Mouse (Mus musculus) intestine, embryonic 15.5 days (tissue): ENCODE results near the gene Mast1. TPM values are rescaled to one million over a fixed set of nuclear protein-coding genes. Genes with fewer than 3 reads are reported as not detected.

Experiments
- ATAC-seq: fragments of 200-750 bp; cut with Nextera tagmentation; 2 replicates; pipeline ENCODE4 v1.8.0; 2017; ENCODE audit warnings: moderate TSS enrichment, moderate library complexity
- H3K27ac ChIP-seq: fragments of 300-500 bp; sonication (generic); 2 replicates; pipeline ENCODE4 v1.5.1; 2015; ENCODE audit warnings: mild to moderate bottlenecking, inconsistent platforms
- H3K27me3 ChIP-seq: fragments of 300-500 bp; sonication (generic); replicated peaks from 2 replicates; pipeline ENCODE4 v1.6.1; 2015; ENCODE audit warnings: inconsistent platforms
- H3K36me3 ChIP-seq: fragments of 300-500 bp; sonication (generic); 2 replicates; pipeline ENCODE4 v1.6.1; 2015; ENCODE audit warnings: inconsistent platforms
- H3K4me1 ChIP-seq: fragments of 300-500 bp; sonication (generic); replicated peaks from 2 replicates; pipeline ENCODE4 v1.6.1; 2015; ENCODE audit warnings: inconsistent platforms
- H3K4me2 ChIP-seq: fragments of 300-500 bp; sonication (generic); replicated peaks from 2 replicates; pipeline ENCODE4 v1.6.1; 2015; ENCODE audit warnings: mild to moderate bottlenecking, inconsistent platforms
- H3K4me3 ChIP-seq: fragments of 300-500 bp; sonication (generic); replicated peaks from 2 replicates; pipeline ENCODE4 v1.5.1; 2015; ENCODE audit warnings: inconsistent platforms
- H3K9ac ChIP-seq: fragments of 300-500 bp; sonication (generic); 2 replicates; pipeline ENCODE4 v1.6.1; 2015; ENCODE audit warnings: inconsistent platforms
- H3K9me3 ChIP-seq: fragments of 300-500 bp; sonication (generic); 2 replicates; pipeline ENCODE4 v1.6.1; 2016; ENCODE audit warnings: inconsistent platforms
- WGBS: fragments of 180-500 bp; shearing (Covaris S2); methylation state at CpG from one replicate; pipeline ENCODE4 v1.1.7; 2015; 5-methylcytosine and 5-hydroxymethylcytosine counted together
- polyA plus RNA-seq: library from polyadenylated mRNA; unstranded; fragments of >200 nt; fragmentation: Nextera tagmentation; extraction: Ambion mirVana; gene quantifications from 2 replicates; pipeline ENCODE4 v1.2.1, GENCODE M21; 2015

The Mast1 gene
- polyA plus RNA-seq, 1 experiment from 2014 or later = 1.6 TPM

DNA sequence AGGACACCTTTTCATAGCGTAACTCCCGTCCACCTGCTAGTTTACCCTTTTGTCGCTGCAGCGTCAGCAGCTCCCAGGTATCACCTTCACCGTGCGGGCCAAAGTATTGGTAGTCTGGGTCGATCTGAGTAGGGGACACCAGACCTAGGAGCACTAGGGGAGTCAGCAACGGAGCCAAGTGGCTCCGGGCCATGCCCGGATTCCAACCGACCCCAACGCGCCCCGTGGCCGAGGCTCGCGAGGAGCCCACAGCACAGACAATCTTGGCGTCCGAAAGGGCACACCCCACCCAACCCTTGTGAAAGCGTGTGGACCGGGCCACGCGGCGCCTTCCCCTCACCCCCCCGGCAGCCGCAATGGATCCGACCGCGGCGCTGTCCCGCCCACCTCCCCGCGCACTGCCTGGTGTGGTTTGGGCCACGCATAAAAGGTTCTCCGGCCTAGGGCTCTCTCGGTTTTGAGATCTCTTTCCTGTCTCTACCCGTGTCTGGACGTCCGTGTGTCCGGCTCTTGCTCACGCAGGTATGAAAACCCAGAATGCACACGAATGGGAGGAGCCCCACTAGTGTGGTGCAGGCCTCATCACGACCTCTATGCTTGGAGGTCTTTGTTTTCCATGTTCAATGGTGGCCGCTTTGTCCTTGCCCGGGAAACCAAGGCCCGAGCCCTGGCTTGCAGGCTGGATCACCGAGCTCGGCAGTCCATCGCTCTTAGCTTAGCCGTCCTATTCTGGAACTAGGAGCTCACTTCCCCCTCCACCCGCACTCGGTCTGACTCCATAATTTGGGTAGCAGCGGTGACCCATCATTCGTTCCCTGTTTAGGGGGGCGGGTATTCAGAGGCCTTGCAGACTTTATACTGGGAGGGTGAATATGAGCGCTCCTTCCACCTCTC is 32.3 kb upstream of the Mast1 start, which contains the start of the genes Gm49661, Prdx2 and Rnaseh2a:
Gene Gm49661, minus strand, starts transcription at position 193 of the 894 bp plus-strand sequence.
Gene Prdx2, plus strand, starts transcription at position 347 of the 894 bp plus-strand sequence.
Gene Rnaseh2a, minus strand, starts transcription at position 527 of the 894 bp plus-strand sequence.
- Histone ChIP-seq H3K27ac (peak within 1 kb of the TSS; percentile 89), H3K9me3 (no peaks in the 10 kb centered on the region), H3K36me3 (peaks cover 19% of the 10 kb centered on the region; the same call in 1 of the 2 replicates), H3K9ac (peak within 1 kb of the TSS; percentile 94), H3K4me2 (peak within 1 kb of the TSS; percentile 81), H3K4me1 (peaks cover 29% of the 10 kb centered on the region), H3K4me3 (peak within 1 kb of the TSS; percentile 70), H3K27me3 (no peaks in the 10 kb centered on the region)
- under 1% methylated on average over 56 of the region's 56 CpGs for WGBS
- ATAC-seq = peak; percentile 82

DNA sequence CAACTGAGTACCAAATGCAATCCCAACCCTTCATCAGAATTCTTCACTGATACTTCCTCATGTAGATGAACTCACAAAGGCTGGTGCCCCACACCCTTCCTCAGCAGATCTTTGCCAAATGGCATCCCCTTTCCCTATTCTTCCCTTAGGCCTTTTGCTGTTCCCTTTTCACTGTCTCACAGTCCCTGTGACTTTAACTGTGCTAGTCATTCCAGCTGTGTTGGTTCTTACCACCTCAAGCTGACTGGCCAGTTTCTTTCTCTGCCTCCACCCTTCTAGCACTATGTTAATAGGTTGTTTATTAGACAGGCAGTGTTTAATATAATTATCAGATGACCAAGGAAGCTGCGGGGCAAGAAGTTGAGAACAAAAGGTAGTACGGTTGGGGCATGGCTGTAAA is 31.5 kb upstream of the Mast1 start:
- H3K27me3 ChIP-seq = no peaks in the 10 kb centered on the region
- 2% methylated on average over 2 of the region's 2 CpGs for WGBS
- H3K4me2 ChIP-seq = peak overlapping the region; percentile 81
- H3K4me3 ChIP-seq = peak overlapping the region; percentile 70
- H3K4me1 ChIP-seq = peaks cover 27% of the 10 kb centered on the region
- ATAC-seq = no peak
- no peaks in the 10 kb centered on the region for H3K9me3 ChIP-seq
- H3K9ac ChIP-seq = peak overlapping the region; percentile 94
- H3K27ac ChIP-seq = peak overlapping the region; percentile 89
- H3K36me3 ChIP-seq = peaks cover 19% of the 10 kb centered on the region; the same call in 1 of the 2 replicates

DNA sequence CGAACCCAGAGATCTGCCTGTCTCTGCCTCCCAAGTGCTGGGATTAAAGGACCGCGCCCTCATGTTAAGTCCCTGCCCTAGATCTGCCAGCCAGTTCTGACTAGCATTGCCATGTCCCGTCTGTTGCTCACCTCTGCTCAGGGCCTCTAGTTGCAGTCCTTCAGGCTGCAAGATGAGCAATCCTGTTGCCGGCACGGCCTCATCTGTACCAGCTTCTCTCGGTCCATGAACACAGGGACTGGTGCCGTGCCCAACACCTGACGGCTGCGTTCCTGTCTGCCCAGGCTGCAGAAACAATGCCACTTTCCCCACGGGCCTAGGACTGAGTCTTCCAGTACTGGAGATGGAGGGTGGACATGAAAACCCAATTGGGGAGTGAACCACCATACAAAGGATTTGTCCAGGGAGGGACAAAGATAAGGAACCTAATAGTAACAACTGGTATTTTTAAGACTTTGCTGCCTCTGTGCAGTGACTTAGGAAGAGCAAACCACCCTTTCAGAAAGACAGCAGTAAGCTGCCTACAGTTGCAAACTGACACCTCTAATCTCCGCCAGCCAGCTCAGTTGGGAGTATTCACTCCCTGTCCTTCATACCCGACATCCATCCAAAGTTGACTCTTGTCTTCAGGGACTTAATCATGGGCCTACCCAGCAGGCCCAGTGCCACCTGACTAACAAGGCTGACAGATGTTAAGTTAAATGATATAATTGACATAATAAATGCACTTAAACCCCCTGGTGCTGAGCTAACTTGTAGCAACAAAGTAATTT is 30.6 kb upstream of the Mast1 start:
- Histone ChIP-seq H3K4me3 (no peak overlapping the region), H3K9me3 (no peaks in the 10 kb centered on the region), H3K36me3 (peaks cover 13% of the 10 kb centered on the region; the same call in 1 of the 2 replicates), H3K9ac (no peak overlapping the region), H3K4me1 (peaks cover 27% of the 10 kb centered on the region), H3K4me2 (no peak overlapping the region), H3K27ac (no peak overlapping the region), H3K27me3 (no peaks in the 10 kb centered on the region)
- ATAC-seq = no peak
- WGBS = 88% methylated on average over 13 of the region's 13 CpGs

DNA sequence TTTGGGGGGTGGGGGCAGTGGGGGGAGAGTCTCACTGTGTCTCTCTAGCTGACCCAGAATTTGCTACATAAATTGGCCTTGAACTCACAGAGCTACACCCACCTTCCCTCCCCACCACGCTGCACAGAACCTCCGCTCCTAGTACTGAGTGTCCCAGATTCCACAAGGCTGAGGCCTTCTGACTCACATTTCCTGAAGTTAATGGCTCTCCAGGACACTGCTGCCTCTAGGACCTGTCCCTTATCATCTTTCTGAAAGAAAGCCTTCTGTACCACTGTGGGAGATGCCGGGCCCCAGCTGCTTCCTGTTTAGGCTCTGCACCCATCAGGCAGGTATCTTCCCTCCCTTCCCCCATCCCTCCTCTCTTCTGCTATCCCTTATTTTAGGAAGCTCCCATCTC is 29.4 kb upstream of the Mast1 start:
- H3K9me3 ChIP-seq = no peaks in the 10 kb centered on the region
- peaks cover 11% of the 10 kb centered on the region; the same call in 1 of the 2 replicates for H3K36me3 ChIP-seq
- H3K4me1 ChIP-seq = peaks cover 27% of the 10 kb centered on the region
- ATAC-seq = 0 out of 2 replicates have a peak, but pooled peaks have one; percentile 0
- 25% methylated on average over 3 of the region's 3 CpGs for WGBS
- H3K4me2 ChIP-seq = peak overlapping the region; percentile 93
- no peak overlapping the region for H3K9ac ChIP-seq
- H3K27me3 ChIP-seq = no peaks in the 10 kb centered on the region
- peak overlapping the region; percentile 25; the same call in 1 of the 2 replicates for H3K27ac ChIP-seq
- H3K4me3 ChIP-seq = no peak overlapping the region

DNA sequence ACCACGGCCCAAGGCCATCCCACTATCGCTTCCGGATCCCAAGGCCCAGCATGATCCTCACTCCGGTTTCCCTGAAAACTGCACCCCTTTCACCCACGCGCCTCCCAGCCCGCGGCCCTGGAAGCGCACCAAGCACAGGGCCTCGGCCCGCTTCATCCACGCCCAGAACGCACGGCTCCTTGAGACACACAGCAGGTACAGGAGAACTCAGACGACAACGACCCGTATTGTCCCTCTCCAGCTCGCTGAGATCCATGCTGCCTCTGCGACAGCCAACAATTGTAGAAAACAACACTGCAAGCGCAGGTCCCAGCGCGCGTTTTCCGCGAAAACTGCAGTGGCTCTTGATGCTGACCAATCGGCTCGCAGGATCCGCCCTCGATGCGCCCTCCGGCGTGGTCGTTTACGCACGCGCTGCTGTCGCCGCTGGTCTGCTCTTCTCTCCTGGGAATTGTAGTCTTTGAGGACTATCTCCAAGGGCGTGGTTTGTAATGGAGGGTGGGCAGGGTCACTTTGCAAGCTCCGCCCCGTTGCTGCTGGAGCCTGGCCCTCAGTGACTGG is 28.7 kb upstream of the Mast1 start:
- under 1% methylated on average over 41 of the region's 41 CpGs for WGBS
- Histone ChIP-seq H3K4me3 (peak overlapping the region; percentile 74), H3K27me3 (no peaks in the 10 kb centered on the region), H3K4me1 (peaks cover 22% of the 10 kb centered on the region), H3K9me3 (no peaks in the 10 kb centered on the region), H3K9ac (peak overlapping the region; percentile 69), H3K36me3 (0 out of 2 replicates have a peak, but pooled peaks cover 3% of the 10 kb centered on the region), H3K4me2 (peak overlapping the region; percentile 93), H3K27ac (peak overlapping the region; percentile 83)
- peak; percentile 89 for ATAC-seq

DNA sequence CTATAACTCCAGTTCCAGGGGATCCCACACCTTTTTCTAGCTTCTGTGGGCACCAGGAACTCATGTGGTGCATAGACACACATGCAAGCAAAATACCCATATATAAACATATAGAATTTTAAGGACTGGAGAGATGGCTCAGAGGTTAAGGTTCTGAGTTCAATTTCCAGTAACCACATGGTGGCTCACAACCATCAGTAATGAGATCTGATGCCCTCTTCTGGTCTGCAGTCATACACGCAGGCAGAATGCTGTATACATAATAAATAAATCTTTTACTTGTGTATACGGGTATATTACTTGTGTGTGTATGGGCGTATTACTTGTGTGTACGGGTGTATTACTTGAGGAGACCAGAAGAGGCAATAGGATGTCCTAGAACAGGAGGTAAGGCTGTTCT is 26.8 kb upstream of the Mast1 start:
- WGBS = 82% methylated on average over 4 of the region's 4 CpGs
- Histone ChIP-seq H3K9me3 (no peaks in the 10 kb centered on the region), H3K36me3 (0 out of 2 replicates have a peak, but pooled peaks cover 11% of the 10 kb centered on the region), H3K9ac (no peak overlapping the region), H3K4me1 (peaks cover 18% of the 10 kb centered on the region), H3K27ac (no peak overlapping the region), H3K27me3 (no peaks in the 10 kb centered on the region), H3K4me3 (no peak overlapping the region), H3K4me2 (no peak overlapping the region)
- ATAC-seq = no peak

DNA sequence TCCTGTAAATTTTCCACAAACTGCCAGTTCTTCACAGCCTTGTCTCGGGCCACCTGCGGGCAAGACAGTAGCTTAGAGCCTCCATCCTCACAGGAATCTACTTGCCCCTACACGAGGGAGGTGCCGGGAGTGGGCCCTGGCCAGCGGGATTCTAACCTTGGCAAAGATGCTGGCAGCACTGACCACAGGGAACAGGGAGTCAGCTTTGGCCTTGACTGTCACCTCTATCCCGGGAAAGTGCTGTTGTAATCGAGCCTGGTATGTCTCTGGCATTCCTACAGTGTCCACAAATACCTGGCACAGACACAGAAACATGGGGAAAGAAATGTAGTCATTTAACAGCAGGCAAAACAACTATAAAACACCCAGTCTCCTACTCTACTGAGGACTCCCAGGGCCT is 22.7 kb upstream of the Mast1 start:
- Histone ChIP-seq H3K9me3 (no peaks in the 10 kb centered on the region), H3K27ac (no peak overlapping the region), H3K27me3 (no peaks in the 10 kb centered on the region), H3K9ac (no peak overlapping the region), H3K4me1 (peaks cover under 1% of the 10 kb centered on the region; the same call in 1 of the 2 replicates), H3K4me2 (no peak overlapping the region), H3K36me3 (peaks cover 16% of the 10 kb centered on the region; the same call in 1 of the 2 replicates), H3K4me3 (no peak overlapping the region)
- 90% methylated on average over 7 of the region's 7 CpGs for WGBS
- ATAC-seq = no peak

DNA sequence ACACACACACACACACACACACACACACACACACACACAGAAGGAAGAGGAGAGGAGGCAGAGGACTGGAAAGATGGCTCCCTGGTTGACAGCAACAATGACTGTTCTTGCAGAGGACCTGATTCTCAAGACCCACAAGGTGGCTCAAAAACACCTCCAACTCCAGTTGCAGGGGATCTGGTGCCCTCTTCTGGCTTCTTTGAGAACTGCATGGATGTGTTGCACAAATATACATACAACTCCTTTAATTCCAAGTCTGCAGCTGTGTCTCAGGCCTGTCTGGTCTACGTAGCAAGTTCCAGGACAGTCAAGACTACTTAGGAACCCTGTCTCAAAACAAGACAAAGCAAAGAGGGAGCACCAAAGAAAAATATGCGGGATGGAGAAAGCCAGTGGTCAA is 19.6 kb upstream of the Mast1 start:
- 45% methylated on average over 2 of the region's 2 CpGs for WGBS
- Histone ChIP-seq H3K4me1 (0 out of 2 replicates have a peak, but pooled peaks cover 5% of the 10 kb centered on the region), H3K27ac (no peak overlapping the region), H3K36me3 (peaks cover 15% of the 10 kb centered on the region; the same call in 1 of the 2 replicates), H3K27me3 (0 out of 2 replicates have a peak, but pooled peaks cover 4% of the 10 kb centered on the region), H3K9ac (no peak overlapping the region), H3K4me3 (no peak overlapping the region), H3K4me2 (no peak overlapping the region), H3K9me3 (no peaks in the 10 kb centered on the region)
- ATAC-seq = no peak

DNA sequence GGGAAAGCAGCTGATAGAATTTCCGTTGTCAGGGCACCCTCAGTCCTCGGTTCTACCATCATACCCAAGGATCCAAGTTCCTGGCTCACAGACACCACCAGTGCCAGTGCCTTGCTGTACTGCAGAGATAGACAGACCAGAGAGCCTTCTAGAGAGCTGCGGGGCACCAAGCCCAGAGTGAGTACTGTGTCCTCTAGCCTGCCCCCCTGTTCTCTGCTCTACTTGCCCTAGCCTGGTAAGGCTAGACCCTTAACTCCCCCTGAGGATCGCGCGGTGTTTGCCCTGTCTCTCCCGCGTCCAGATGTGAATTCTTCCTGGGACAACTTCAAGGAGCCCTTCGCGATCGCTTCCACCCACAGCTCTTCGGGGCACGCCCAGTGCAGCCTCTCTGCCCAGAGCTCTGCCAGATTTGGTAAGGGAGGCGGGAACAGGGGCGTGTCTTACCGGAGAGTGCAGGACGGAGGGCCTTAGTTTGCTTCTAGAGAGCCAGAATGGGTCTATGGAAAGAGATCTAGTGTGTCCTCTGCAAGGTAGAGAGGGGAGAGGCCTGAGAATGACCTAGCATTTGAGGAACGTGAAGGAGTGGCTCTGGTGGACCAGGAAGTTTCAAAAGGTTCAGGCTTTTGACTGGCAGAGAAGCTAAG is 15.6 kb upstream of the Mast1 start:
- peak; percentile 71 for ATAC-seq
- 0 out of 2 replicates have a peak, but pooled peaks cover 5% of the 10 kb centered on the region for H3K4me1 ChIP-seq
- 6% methylated on average over 18 of the region's 18 CpGs for WGBS
- H3K36me3 ChIP-seq = no peaks in the 10 kb centered on the region; the same call in 1 of the 2 replicates
- H3K9ac ChIP-seq = no peak overlapping the region
- H3K27me3 ChIP-seq = peaks cover 27% of the 10 kb centered on the region
- no peak overlapping the region for H3K27ac ChIP-seq
- peak overlapping the region; percentile 10; the same call in 1 of the 2 replicates for H3K4me3 ChIP-seq
- no peaks in the 10 kb centered on the region for H3K9me3 ChIP-seq
- peak overlapping the region; percentile 49 for H3K4me2 ChIP-seq

DNA sequence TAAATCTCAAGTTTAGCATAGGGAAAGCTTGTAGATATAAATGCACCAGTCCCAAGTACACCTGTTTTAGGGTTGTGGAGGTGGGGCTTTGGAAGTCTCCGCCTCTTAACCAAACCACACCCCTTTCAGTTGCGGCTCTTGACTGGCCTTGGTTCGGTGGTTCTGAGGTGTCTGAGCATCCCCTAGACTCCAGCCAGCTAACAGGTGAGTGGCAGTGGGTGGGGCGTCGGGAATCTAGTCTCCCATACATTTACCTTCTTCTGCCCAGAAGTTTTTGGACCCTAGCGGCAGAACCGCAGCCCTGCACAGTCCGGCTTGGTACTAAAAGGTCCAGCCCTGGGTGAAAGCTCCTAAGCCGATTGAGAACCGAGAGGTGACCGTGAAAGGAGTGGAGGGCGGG is 12.6 kb upstream of the Mast1 start:
- H3K9ac ChIP-seq = no peak overlapping the region
- WGBS = 24% methylated on average over 12 of the region's 12 CpGs
- ATAC-seq = no peak
- peaks cover 21% of the 10 kb centered on the region for H3K4me1 ChIP-seq
- H3K9me3 ChIP-seq = no peaks in the 10 kb centered on the region
- H3K27me3 ChIP-seq = peaks cover 53% of the 10 kb centered on the region
- H3K27ac ChIP-seq = no peak overlapping the region
- no peak overlapping the region for H3K4me2 ChIP-seq
- no peak overlapping the region for H3K4me3 ChIP-seq
- H3K36me3 ChIP-seq = no peaks in the 10 kb centered on the region

DNA sequence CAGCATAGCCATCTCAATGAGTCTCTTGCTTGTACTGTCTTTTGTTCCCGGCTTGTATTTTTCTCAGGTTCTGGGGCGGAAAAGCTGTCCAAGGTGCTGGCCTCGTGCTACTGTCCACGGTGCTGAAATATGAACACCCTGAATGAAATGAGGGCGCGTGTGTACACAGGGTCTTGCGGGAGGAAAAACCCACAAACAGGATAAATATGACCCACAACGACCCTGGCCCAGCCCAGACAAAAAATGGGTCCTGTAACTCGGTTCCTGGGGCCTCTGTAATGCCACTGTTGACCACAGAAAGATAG is 10.0 kb upstream of the Mast1 start:
- peak; percentile 24; the same call in 1 of the 2 replicates for ATAC-seq
- no peaks in the 10 kb centered on the region for H3K36me3 ChIP-seq
- no peak overlapping the region for H3K27ac ChIP-seq
- H3K4me1 ChIP-seq = peaks cover 21% of the 10 kb centered on the region
- no peaks in the 10 kb centered on the region for H3K9me3 ChIP-seq
- no peak overlapping the region for H3K4me3 ChIP-seq
- 16% methylated on average over 9 of the region's 9 CpGs for WGBS
- no peak overlapping the region for H3K9ac ChIP-seq
- no peak overlapping the region for H3K4me2 ChIP-seq
- H3K27me3 ChIP-seq = peaks cover 61% of the 10 kb centered on the region
